Mouse (Mus musculus): ENCODE results near the gene Loxl1. TPM values are rescaled to one million over a fixed set of nuclear protein-coding genes. Genes with fewer than 3 reads are reported as not detected.

Loxl1 gene
- polyA plus RNA-seq, 1 experiment from 2014 or later = 33.4 TPM

- ATAC-seq (ENCODE audit: insufficient read depth, low FRiP score) = no peak
- WGBS = 93% methylated on average over 1 of the region's 1 CpGs
- Histone ChIP-seq H3K9me3 (replicated peaks; ENCODE audit: control insufficient read depth, low read length) (no peaks in the 10 kb centered on the region), H3K27me3 (ENCODE audit: control insufficient read depth, insufficient read depth, low read length) (no peaks in the 10 kb centered on the region), H3K36me3 (ENCODE audit: control insufficient read depth, insufficient read depth, low read length) (no peaks in the 10 kb centered on the region), H3K27ac (ENCODE audit: low read length) (no peak overlapping the region), H3K4me3 (replicated peaks; ENCODE audit: low read length) (no peak overlapping the region), H3K9ac (ENCODE audit: low read length) (no peak overlapping the region), H3K4me2 (ENCODE audit: low read depth, low read length) (no peak overlapping the region), H3K4me1 (ENCODE audit: control insufficient read depth, insufficient read depth, low read length) (peaks cover 5% of the 10 kb centered on the region)
Measured at GRCm38 (mm10) chr9:58341795-58342194, 28.8 kb upstream of the Loxl1 start.

GRCm38 (mm10) chr9:58336650-58337281, 23.8 kb upstream of the Loxl1 start:
- ATAC-seq (ENCODE audit: insufficient read depth, low FRiP score) = no peak
- Histone ChIP-seq H3K36me3 (ENCODE audit: control insufficient read depth, insufficient read depth, low read length) (no peaks in the 10 kb centered on the region), H3K4me2 (ENCODE audit: low read depth, low read length) (no peak overlapping the region), H3K27ac (ENCODE audit: low read length) (no peak overlapping the region), H3K4me3 (replicated peaks; ENCODE audit: low read length) (no peak overlapping the region), H3K27me3 (ENCODE audit: control insufficient read depth, insufficient read depth, low read length) (no peaks in the 10 kb centered on the region), H3K4me1 (ENCODE audit: control insufficient read depth, insufficient read depth, low read length) (no peaks in the 10 kb centered on the region), H3K9ac (ENCODE audit: low read length) (no peak overlapping the region), H3K9me3 (replicated peaks; ENCODE audit: control insufficient read depth, low read length) (no peaks in the 10 kb centered on the region)
- 65% methylated on average over 8 of the region's 8 CpGs for WGBS

GRCm38 (mm10) chr9:58331276-58331675, 18.3 kb upstream of the Loxl1 start:
- Histone ChIP-seq H3K4me3 (replicated peaks; ENCODE audit: low read length) (no peak overlapping the region), H3K9me3 (replicated peaks; ENCODE audit: control insufficient read depth, low read length) (no peaks in the 10 kb centered on the region), H3K27me3 (ENCODE audit: control insufficient read depth, insufficient read depth, low read length) (no peaks in the 10 kb centered on the region), H3K4me1 (ENCODE audit: control insufficient read depth, insufficient read depth, low read length) (no peaks in the 10 kb centered on the region), H3K36me3 (ENCODE audit: control insufficient read depth, insufficient read depth, low read length) (no peaks in the 10 kb centered on the region), H3K9ac (ENCODE audit: low read length) (no peak overlapping the region), H3K27ac (ENCODE audit: low read length) (no peak overlapping the region), H3K4me2 (ENCODE audit: low read depth, low read length) (no peak overlapping the region)
- 41% methylated on average over 3 of the region's 3 CpGs for WGBS
- ATAC-seq (ENCODE audit: insufficient read depth, low FRiP score) = no peak

- WGBS = 23% methylated on average over 5 of the region's 5 CpGs
- H3K9me3 ChIP-seq (replicated peaks; ENCODE audit: control insufficient read depth, low read length) = no peaks in the 10 kb centered on the region
- no peak overlapping the region for H3K9ac ChIP-seq (ENCODE audit: low read length)
- no peak overlapping the region for H3K27ac ChIP-seq (ENCODE audit: low read length)
- no peak overlapping the region for H3K4me3 ChIP-seq (replicated peaks; ENCODE audit: low read length)
- no peak overlapping the region for H3K4me2 ChIP-seq (ENCODE audit: low read depth, low read length)
- no peak for ATAC-seq (ENCODE audit: insufficient read depth, low FRiP score)
- H3K27me3 ChIP-seq (ENCODE audit: control insufficient read depth, insufficient read depth, low read length) = no peaks in the 10 kb centered on the region
- no peaks in the 10 kb centered on the region for H3K36me3 ChIP-seq (ENCODE audit: control insufficient read depth, insufficient read depth, low read length)
- H3K4me1 ChIP-seq (ENCODE audit: control insufficient read depth, insufficient read depth, low read length) = no peaks in the 10 kb centered on the region
Measured at GRCm38 (mm10) chr9:58330293-58330692, 17.3 kb upstream of the Loxl1 start.

GRCm38 (mm10) chr9:58327382-58327781, 14.4 kb upstream of the Loxl1 start:
- Histone ChIP-seq H3K27ac (ENCODE audit: low read length) (no peak overlapping the region), H3K36me3 (ENCODE audit: control insufficient read depth, insufficient read depth, low read length) (no peaks in the 10 kb centered on the region), H3K9ac (ENCODE audit: low read length) (no peak overlapping the region), H3K4me2 (ENCODE audit: low read depth, low read length) (no peak overlapping the region), H3K9me3 (replicated peaks; ENCODE audit: control insufficient read depth, low read length) (no peaks in the 10 kb centered on the region), H3K27me3 (ENCODE audit: control insufficient read depth, insufficient read depth, low read length) (no peaks in the 10 kb centered on the region), H3K4me1 (ENCODE audit: control insufficient read depth, insufficient read depth, low read length) (no peaks in the 10 kb centered on the region), H3K4me3 (replicated peaks; ENCODE audit: low read length) (no peak overlapping the region)
- WGBS = 69% methylated on average over 1 of the region's 1 CpGs
- no peak for ATAC-seq (ENCODE audit: insufficient read depth, low FRiP score)

- H3K9me3 ChIP-seq (replicated peaks; ENCODE audit: control insufficient read depth, low read length) = no peaks in the 10 kb centered on the region
- no peak for ATAC-seq (ENCODE audit: insufficient read depth, low FRiP score)
- no peaks in the 10 kb centered on the region for H3K36me3 ChIP-seq (ENCODE audit: control insufficient read depth, insufficient read depth, low read length)
- WGBS = 23% methylated on average over 4 of the region's 4 CpGs
- peak overlapping the region; percentile 18; the same call in 1 of the 2 replicates for H3K27ac ChIP-seq (ENCODE audit: low read length)
- H3K4me3 ChIP-seq (replicated peaks; ENCODE audit: low read length) = no peak overlapping the region
- no peaks in the 10 kb centered on the region for H3K27me3 ChIP-seq (ENCODE audit: control insufficient read depth, insufficient read depth, low read length)
- H3K9ac ChIP-seq (ENCODE audit: low read length) = no peak overlapping the region
- H3K4me2 ChIP-seq (ENCODE audit: low read depth, low read length) = no peak overlapping the region
- no peaks in the 10 kb centered on the region for H3K4me1 ChIP-seq (ENCODE audit: control insufficient read depth, insufficient read depth, low read length)
Measured at GRCm38 (mm10) chr9:58326477-58327180, 13.6 kb upstream of the Loxl1 start.

GRCm38 (mm10) chr9:58321681-58322080, 8.7 kb upstream of the Loxl1 start:
- H3K27ac ChIP-seq (ENCODE audit: low read length) = no peak overlapping the region
- H3K4me3 ChIP-seq (replicated peaks; ENCODE audit: low read length) = no peak overlapping the region
- H3K4me2 ChIP-seq (ENCODE audit: low read depth, low read length) = no peak overlapping the region
- no peaks in the 10 kb centered on the region for H3K9me3 ChIP-seq (replicated peaks; ENCODE audit: control insufficient read depth, low read length)
- H3K36me3 ChIP-seq (ENCODE audit: control insufficient read depth, insufficient read depth, low read length) = no peaks in the 10 kb centered on the region
- no peak for ATAC-seq (ENCODE audit: insufficient read depth, low FRiP score)
- H3K27me3 ChIP-seq (ENCODE audit: control insufficient read depth, insufficient read depth, low read length) = no peaks in the 10 kb centered on the region
- 95% methylated on average over 3 of the region's 3 CpGs for WGBS
- no peak overlapping the region for H3K9ac ChIP-seq (ENCODE audit: low read length)
- peaks cover 7% of the 10 kb centered on the region; the same call in 1 of the 2 replicates for H3K4me1 ChIP-seq (ENCODE audit: control insufficient read depth, insufficient read depth, low read length)

GRCm38 (mm10) chr9:58318317-58318716, 5.3 kb upstream of the Loxl1 start:
- H3K4me2 ChIP-seq (ENCODE audit: low read depth, low read length) = no peak overlapping the region
- ATAC-seq (ENCODE audit: insufficient read depth, low FRiP score) = no peak

GRCm38 (mm10) chr9:58317381-58317780, 4.4 kb upstream of the Loxl1 start:
- ATAC-seq (ENCODE audit: insufficient read depth, low FRiP score) = no peak
- no peak overlapping the region for H3K9ac ChIP-seq (ENCODE audit: low read length)
- H3K36me3 ChIP-seq (ENCODE audit: control insufficient read depth, insufficient read depth, low read length) = no peaks in the 10 kb centered on the region
- WGBS = 46% methylated on average over 3 of the region's 3 CpGs
- H3K27me3 ChIP-seq (ENCODE audit: control insufficient read depth, insufficient read depth, low read length) = no peaks in the 10 kb centered on the region
- no peaks in the 10 kb centered on the region for H3K9me3 ChIP-seq (replicated peaks; ENCODE audit: control insufficient read depth, low read length)
- peaks cover 28% of the 10 kb centered on the region for H3K4me1 ChIP-seq (ENCODE audit: control insufficient read depth, insufficient read depth, low read length)
- no peak overlapping the region for H3K4me2 ChIP-seq (ENCODE audit: low read depth, low read length)
- no peak overlapping the region for H3K4me3 ChIP-seq (replicated peaks; ENCODE audit: low read length)
- H3K27ac ChIP-seq (ENCODE audit: low read length) = no peak overlapping the region

More at GRCm38 (mm10) chr9:58318317-58318716, 5.3 kb upstream of the Loxl1 start:
- H3K4me1 ChIP-seq (ENCODE audit: control insufficient read depth, insufficient read depth, low read length) = peaks cover 23% of the 10 kb centered on the region; the same call in 1 of the 2 replicates
- H3K27me3 ChIP-seq (ENCODE audit: control insufficient read depth, insufficient read depth, low read length) = no peaks in the 10 kb centered on the region
- H3K27ac ChIP-seq (ENCODE audit: low read length) = no peak overlapping the region
- no peaks in the 10 kb centered on the region for H3K36me3 ChIP-seq (ENCODE audit: control insufficient read depth, insufficient read depth, low read length)
- WGBS = 73% methylated on average over 3 of the region's 3 CpGs
- no peaks in the 10 kb centered on the region for H3K9me3 ChIP-seq (replicated peaks; ENCODE audit: control insufficient read depth, low read length)
- H3K4me3 ChIP-seq (replicated peaks; ENCODE audit: low read length) = no peak overlapping the region
- H3K9ac ChIP-seq (ENCODE audit: low read length) = no peak overlapping the region

Data from stomach, embryonic 16.5 days (tissue).